Mouse (Mus musculus) gastrocnemius, adult 2 months (tissue): ENCODE measurements around the gene Mmgt2. TPM values are rescaled to one million over a fixed set of nuclear protein-coding genes. Genes with fewer than 3 reads are reported as not detected.
A peak's percentile ranks its signal among the peaks of the same experiment; 100 is the strongest.

Source experiments
- DNase-seq: peaks from one replicate; pipeline ENCODE4 v3.0.0; 2022
- H3K27ac ChIP-seq: fragments of 200-600 bp; 2 replicates; pipeline ENCODE4 v1.8.1; 2022; ENCODE audit warnings: mild to moderate bottlenecking
- H3K4me3 ChIP-seq: fragments of 200-600 bp; 2 replicates; pipeline ENCODE4 v1.8.1; 2022; ENCODE audit warnings: mild to moderate bottlenecking, moderate library complexity
- CTCF ChIP-seq: fragments of 200-600 bp; IDR thresholded peaks from 2 replicates; pipeline ENCODE4 v1.8.1; 2022; ENCODE audit warnings: antibody characterized with exemption, mild to moderate bottlenecking, moderate library complexity
- intact Hi-C: fragments of 180-260 bp; cut with DNase I; formaldehyde crosslinking; loops from one replicate; pipeline ENCODE4 v1.15.1; 2025
- total RNA-seq, 2 experiments: library from RNA; stranded (reverse); gene quantifications; 2 replicates each; pipeline ENCODE4 v1.2.3; 2021

Gene Mmgt2
- total RNA-seq, 2 experiments from 2014 or later = 2.9 to 3.5 TPM

- no peak for TF ChIP-seq CTCF
- Histone ChIP-seq H3K4me3 (no peak overlapping the region), H3K27ac (no peak overlapping the region)
- DNase-seq = no peak
- intact Hi-C loops = no loop called here
These were observed 20.5 kb downstream of the Mmgt2 start for GRCm38 (mm10) chr11:62668986-62669385.

DNA sequence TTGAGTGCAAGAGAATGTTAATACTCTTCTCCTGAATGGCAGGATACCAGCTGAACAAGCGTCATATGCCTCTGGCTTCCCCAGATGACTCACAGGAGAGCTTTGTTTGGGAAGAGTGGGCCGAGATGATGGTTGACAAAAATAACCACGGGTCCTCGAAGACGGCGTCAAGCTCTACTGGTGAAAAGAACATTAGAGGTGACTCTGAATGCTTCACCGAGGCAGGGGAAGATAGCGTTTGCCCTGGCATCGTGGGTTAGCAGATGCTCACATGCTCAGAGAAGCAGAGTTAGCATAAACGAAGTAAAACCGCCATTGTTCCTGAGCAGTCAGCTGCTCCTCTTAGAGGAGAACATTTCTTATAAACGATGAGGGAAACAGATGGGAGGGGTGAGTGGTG lies 21.0 kb downstream of the Mmgt2 start:
- no peak for DNase-seq
- intact Hi-C loops = no loop called here
- Histone ChIP-seq H3K27ac (0 out of 2 replicates have a peak overlapping the region, but pooled peaks have one; percentile 24), H3K4me3 (peak overlapping the region; percentile 35; the same call in 1 of the 2 replicates)
- TF ChIP-seq CTCF = no peak

DNA sequence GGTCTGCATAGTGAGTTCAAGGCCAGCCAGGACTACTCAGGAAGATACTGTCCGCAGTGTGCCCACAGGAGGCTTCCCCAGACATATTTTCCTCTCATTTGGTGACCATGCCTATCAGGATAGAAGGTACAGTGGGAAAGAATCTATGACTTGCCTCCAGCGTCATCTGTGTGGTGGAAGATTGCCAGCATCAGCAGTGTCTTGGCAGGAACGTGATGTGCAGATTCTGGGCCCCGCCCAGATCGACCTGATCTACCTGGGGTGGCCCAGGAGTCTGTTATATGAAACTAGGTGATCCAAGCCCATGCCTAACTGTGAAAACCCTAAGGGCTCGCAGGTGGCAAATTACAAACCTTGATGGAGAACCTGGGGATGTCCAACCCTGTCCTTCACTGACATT lies 21.5 kb downstream of the Mmgt2 start:
- 0 out of 2 replicates have a peak overlapping the region, but pooled peaks have one; percentile 24 for H3K27ac ChIP-seq
- intact Hi-C loops = no loop called here
- no peak overlapping the region for H3K4me3 ChIP-seq
- TF ChIP-seq CTCF = no peak
- no peak for DNase-seq

- DNase-seq = peak; percentile 70
- TF ChIP-seq CTCF = peak; percentile 80
- Histone ChIP-seq H3K4me3 (peak overlapping the region; percentile 64), H3K27ac (peak overlapping the region; percentile 63)
- intact Hi-C loops = loop anchor here (1.0 kb wide), 2 partner anchors 27 to 62 kb away; partner anchors contain the start of genes Lrrc75a and Mmgt2
These were observed 27.2 kb downstream of the Mmgt2 start for GRCm38 (mm10) chr11:62675480-62676289.

- no peak overlapping the region for H3K27ac ChIP-seq
- H3K4me3 ChIP-seq = no peak overlapping the region
- DNase-seq = no peak
- no peak for TF ChIP-seq CTCF
- intact Hi-C loops = no loop called here
These were observed 27.8 kb downstream of the Mmgt2 start for GRCm38 (mm10) chr11:62676290-62676596.

DNA sequence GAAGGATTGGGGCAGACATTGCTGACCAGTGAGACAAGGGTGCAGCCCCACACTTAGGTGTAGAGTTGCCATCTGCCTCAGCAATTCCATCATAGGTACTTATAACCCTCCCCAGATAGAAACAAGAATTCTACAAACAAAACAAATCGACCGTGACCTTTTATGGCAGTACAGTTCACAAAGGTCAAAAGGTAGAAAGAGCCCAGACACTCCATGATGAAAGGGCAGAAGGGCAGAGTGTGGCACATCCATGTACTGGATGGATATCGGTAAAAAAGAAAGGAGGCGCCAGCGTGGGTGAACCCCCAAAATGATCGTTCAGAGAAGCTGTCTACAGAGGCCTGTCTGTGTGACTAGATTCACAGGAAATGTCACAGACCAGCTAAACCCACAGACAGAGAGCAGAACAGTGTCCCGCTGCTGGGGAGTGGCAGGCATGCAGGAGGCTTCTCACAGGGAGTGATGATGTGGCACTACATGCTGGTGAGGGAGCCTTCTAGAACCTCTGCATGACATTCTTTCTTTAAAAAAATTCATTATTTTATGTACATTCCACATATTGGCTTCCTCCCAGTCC lies 30.4 kb downstream of the Mmgt2 start:
- DNase-seq = no peak
- TF ChIP-seq CTCF = no peak
- H3K4me3 ChIP-seq = no peak overlapping the region
- intact Hi-C loops = no loop called here
- no peak overlapping the region for H3K27ac ChIP-seq

DNA sequence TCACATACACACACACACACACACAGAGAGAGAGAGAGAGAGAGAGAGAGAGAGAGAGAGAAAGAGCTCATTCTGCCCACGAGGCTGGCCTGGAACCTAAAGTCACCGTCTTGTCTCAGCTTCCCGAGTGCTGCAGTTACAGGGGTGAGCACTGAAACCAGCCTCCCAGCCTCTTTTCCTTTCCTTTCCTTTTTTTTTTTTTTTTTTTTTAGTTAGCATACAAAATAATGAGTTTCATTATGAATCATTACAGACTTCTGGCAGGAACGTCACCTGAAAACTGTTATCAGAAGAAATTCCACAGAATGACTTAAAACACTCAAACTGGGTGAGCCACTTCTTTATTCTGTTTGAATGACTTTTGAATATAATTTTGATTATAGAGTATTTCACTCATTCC lies 31.5 kb downstream of the Mmgt2 start:
- Histone ChIP-seq H3K27ac (no peak overlapping the region), H3K4me3 (no peak overlapping the region)
- intact Hi-C loops = no loop called here
- no peak for TF ChIP-seq CTCF
- no peak for DNase-seq

- no peak for DNase-seq
- no peak for TF ChIP-seq CTCF
- Histone ChIP-seq H3K27ac (no peak overlapping the region), H3K4me3 (no peak overlapping the region)
- intact Hi-C loops = no loop called here
These were observed 43.1 kb downstream of the Mmgt2 start for GRCm38 (mm10) chr11:62691592-62691991.

DNA sequence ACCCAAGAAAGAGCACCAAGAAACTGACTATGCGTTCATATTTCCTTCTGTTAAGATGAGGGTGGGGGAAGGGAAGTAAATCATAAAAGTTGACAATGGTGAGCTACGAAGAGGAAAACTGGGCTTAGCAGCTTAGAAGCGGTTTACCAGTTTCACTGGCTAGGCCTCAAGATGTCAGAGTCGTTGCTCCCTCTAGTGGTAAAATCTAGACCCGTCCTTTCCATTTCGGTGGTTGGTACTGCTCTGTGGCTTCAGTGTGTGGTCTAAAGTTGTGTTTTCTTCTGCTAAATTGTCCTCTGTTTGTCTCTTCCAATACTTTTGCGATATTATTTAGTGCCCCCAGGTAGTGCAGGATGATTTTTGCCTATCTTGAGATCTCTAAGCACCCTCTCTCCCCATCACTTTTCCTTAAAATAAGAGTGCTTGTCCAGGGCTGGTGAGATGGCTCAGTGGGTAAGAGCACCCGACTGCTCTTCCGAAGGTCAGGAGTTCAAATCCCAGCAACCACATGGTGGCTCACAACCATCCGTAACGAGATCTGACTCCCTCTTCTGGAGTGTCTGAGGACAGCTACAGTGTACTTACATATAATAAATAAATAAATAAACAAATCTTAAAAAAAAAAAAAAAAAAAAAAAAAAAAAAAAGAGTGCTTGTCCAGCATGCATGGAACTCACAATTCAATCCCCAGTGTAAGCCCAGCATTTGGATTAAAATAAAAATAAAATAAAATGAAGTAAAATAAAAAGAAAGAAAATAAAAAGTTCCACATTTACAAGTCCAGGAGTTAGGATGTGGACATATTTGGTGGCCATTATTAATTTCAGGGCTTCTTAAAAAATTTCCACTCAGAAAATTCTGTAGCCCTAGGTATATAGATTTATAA lies 45.1 kb downstream of the Mmgt2 start:
- H3K27ac ChIP-seq = no peak overlapping the region
- no peak for DNase-seq
- H3K4me3 ChIP-seq = no peak overlapping the region
- intact Hi-C loops = no loop called here
- peak; percentile 85 for TF ChIP-seq CTCF

DNA sequence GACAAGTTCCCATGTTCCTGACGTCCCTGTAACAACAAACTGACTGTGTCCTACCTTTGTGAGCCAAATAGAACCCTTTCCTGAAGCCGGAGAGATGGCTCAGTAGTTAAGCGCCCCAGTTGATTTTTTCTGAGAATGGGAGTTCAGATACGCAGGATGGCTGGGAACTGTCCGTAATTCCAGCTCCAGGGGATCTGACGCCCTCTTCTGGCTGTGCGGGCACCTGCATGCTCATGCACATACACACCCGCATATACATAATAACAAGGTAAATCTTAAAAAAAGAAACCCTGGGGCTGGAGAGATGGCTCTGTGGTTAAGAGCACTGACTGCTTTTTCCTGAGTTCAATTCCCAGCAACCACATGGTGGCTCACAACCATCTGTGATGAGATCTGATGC lies 46.7 kb downstream of the Mmgt2 start:
- H3K4me3 ChIP-seq = no peak overlapping the region
- no peak for TF ChIP-seq CTCF
- intact Hi-C loops = no loop called here
- DNase-seq = no peak
- no peak overlapping the region for H3K27ac ChIP-seq

DNA sequence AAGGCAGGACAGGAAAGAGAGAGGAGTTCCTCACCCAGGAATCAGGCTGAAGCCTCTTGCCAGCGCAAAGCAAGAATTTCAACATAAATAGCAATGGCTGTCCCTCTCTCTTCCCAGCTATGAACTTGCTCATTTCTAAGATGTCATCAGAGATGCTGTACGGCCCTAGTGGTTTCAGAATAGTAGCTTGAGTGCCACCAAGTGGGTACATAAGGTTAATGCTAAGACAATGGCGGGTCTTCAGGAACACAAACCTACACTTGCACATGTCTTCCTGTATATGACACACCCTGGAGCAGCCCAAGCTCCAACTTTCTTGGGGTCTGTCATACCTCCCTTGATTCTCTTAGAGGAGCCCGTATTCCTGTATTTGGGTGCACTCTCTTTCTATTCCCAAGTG lies 51.3 kb downstream of the Mmgt2 start:
- TF ChIP-seq CTCF = no peak
- intact Hi-C loops = no loop called here

GRCm38 (mm10) chr11:62701218-62701617 lies 52.8 kb downstream of the Mmgt2 start:
- no peak for TF ChIP-seq CTCF
- H3K27ac ChIP-seq = no peak overlapping the region
- no peak overlapping the region for H3K4me3 ChIP-seq
- intact Hi-C loops = no loop called here
- no peak for DNase-seq

More for the DNA sequence above, 51.3 kb downstream of the Mmgt2 start:
- Histone ChIP-seq H3K4me3 (no peak overlapping the region), H3K27ac (no peak overlapping the region)
- no peak for DNase-seq

- intact Hi-C loops = no loop called here
- no peak for TF ChIP-seq CTCF
- H3K27ac ChIP-seq = no peak overlapping the region
- DNase-seq = no peak
- H3K4me3 ChIP-seq = no peak overlapping the region
These were observed 57.7 kb downstream of the Mmgt2 start for GRCm38 (mm10) chr11:62706141-62706540.
